Mouse (Mus musculus) liver, postnatal 0 days (tissue): ENCODE measurements around the gene Pde10a.

Source experiments
- CTCF ChIP-seq: sonication (generic); IDR thresholded peaks from 2 replicates; pipeline ENCODE4 v1.5.1; 2016; ENCODE audit warnings: antibody characterized with exemption, low read depth
- EP300 ChIP-seq: IDR thresholded peaks from 2 replicates; pipeline ENCODE4 v1.6.1; 2016; ENCODE audit warnings: antibody characterized with exemption, low read depth, mild to moderate bottlenecking

- no peak for TF ChIP-seq CTCF
- no peak for TF ChIP-seq EP300
Measured at GRCm38 (mm10) chr17:8634476-8634875, 109.3 kb downstream of the Pde10a start.
